Mouse (Mus musculus) midbrain, embryonic 16.5 days (tissue): ENCODE results near the gene Tubgcp3. TPM values are rescaled to one million over a fixed set of nuclear protein-coding genes. Genes with fewer than 3 reads are reported as not detected.
"Not testable (repeated sequence)": the region's sequence is repeated elsewhere in the genome, so short reads cannot be mapped to it uniquely, and the experiment has no call there.

Experiments used
- ATAC-seq: fragments of 200-750 bp; cut with Nextera tagmentation; 2 replicates; pipeline ENCODE4 v1.8.0; 2017; ENCODE audit warnings: moderate TSS enrichment
- H3K27ac ChIP-seq: fragments of 300-500 bp; sonication (generic); 2 replicates; pipeline ENCODE4 v1.5.1; 2014; ENCODE audit warnings: mild to moderate bottlenecking, low read length, mixed read lengths
- H3K27me3 ChIP-seq: fragments of 300-500 bp; sonication (generic); 2 replicates; pipeline ENCODE4 v1.6.1; 2014; ENCODE audit warnings: low read depth, low read length, mixed read lengths; ENCODE audit not compliant: control insufficient read depth, insufficient read depth
- H3K36me3 ChIP-seq: fragments of 300-500 bp; sonication (generic); 2 replicates; pipeline ENCODE4 v1.6.1; 2014; ENCODE audit warnings: mild to moderate bottlenecking, low read length, moderate library complexity, mixed read lengths; ENCODE audit not compliant: control insufficient read depth, insufficient read depth
- H3K4me1 ChIP-seq: fragments of 300-500 bp; sonication (generic); 2 replicates; pipeline ENCODE4 v1.6.1; 2014; ENCODE audit warnings: mild to moderate bottlenecking, low read length, mixed read lengths; ENCODE audit not compliant: control insufficient read depth, insufficient read depth
- H3K4me2 ChIP-seq: fragments of 300-500 bp; sonication (generic); 2 replicates; pipeline ENCODE4 v1.6.1; 2014; ENCODE audit warnings: mild to moderate bottlenecking, low read length, mixed read lengths
- H3K4me3 ChIP-seq: fragments of 300-500 bp; sonication (generic); 2 replicates; pipeline ENCODE4 v1.5.1; 2014; ENCODE audit warnings: low read depth, mild to moderate bottlenecking, low read length, moderate library complexity, mixed read lengths
- H3K9ac ChIP-seq: fragments of 300-500 bp; sonication (generic); 2 replicates; pipeline ENCODE4 v1.6.1; 2014; ENCODE audit warnings: low read depth, low read length, mixed read lengths
- H3K9me3 ChIP-seq: fragments of 300-500 bp; sonication (generic); replicated peaks from 2 replicates; pipeline ENCODE4 v1.6.1; 2014; ENCODE audit warnings: mild to moderate bottlenecking, low read length, mixed read lengths; ENCODE audit not compliant: control insufficient read depth, poor library complexity, severe bottlenecking
- WGBS: fragments of 180-500 bp; shearing (Covaris S2); extraction: QIAGEN DNeasy Blood & Tissue Kit; methylation state at CpG from one replicate; pipeline ENCODE4 v1.1.7; 2014; 5-methylcytosine and 5-hydroxymethylcytosine counted together
- polyA plus RNA-seq: library from polyadenylated mRNA; unstranded; fragments of >200 nt; fragmentation: Nextera tagmentation; extraction: Ambion mirVana; gene quantifications from 2 replicates; pipeline ENCODE4 v1.2.1, GENCODE M21; 2015

Tubgcp3 gene
- polyA plus RNA-seq, 1 experiment from 2014 or later: 42.5 TPM

GRCm38 (mm10) chr8:12625890-12626289, 46.2 kb downstream of the Tubgcp3 start:
- no peak overlapping the region for H3K27ac ChIP-seq
- no peaks in the 10 kb centered on the region for H3K27me3 ChIP-seq
- H3K9ac ChIP-seq: no peak overlapping the region
- peaks cover 13% of the 10 kb centered on the region for H3K36me3 ChIP-seq
- ATAC-seq: no peak; the same call in 1 of the 2 replicates
- no peaks in the 10 kb centered on the region for H3K9me3 ChIP-seq
- no peak overlapping the region for H3K4me3 ChIP-seq
- H3K4me1 ChIP-seq: peaks cover 7% of the 10 kb centered on the region; the same call in 1 of the 2 replicates
- H3K4me2 ChIP-seq: no peak overlapping the region
- 67% methylated on average over 5 of the region's 5 CpGs for WGBS

- ATAC-seq: no peak
- H3K9ac ChIP-seq: no peak overlapping the region
- H3K9me3 ChIP-seq: no peaks in the 10 kb centered on the region
- H3K4me1 ChIP-seq: peaks cover 7% of the 10 kb centered on the region; the same call in 1 of the 2 replicates
- peaks cover 17% of the 10 kb centered on the region for H3K36me3 ChIP-seq
- no peak overlapping the region for H3K4me2 ChIP-seq
- H3K27me3 ChIP-seq: no peaks in the 10 kb centered on the region
- H3K27ac ChIP-seq: no peak overlapping the region
- no peak overlapping the region for H3K4me3 ChIP-seq
- WGBS: 96% methylated on average over 18 of the region's 18 CpGs
Measured at GRCm38 (mm10) chr8:12621550-12622222, 50.4 kb downstream of the Tubgcp3 start.

- H3K36me3 ChIP-seq: peaks cover 18% of the 10 kb centered on the region
- H3K9me3 ChIP-seq, H3K4me2 ChIP-seq, H3K27me3 ChIP-seq, H3K4me3 ChIP-seq, ATAC-seq, H3K9ac ChIP-seq, H3K4me1 ChIP-seq, H3K27ac ChIP-seq: not testable (repeated sequence)
- 84% methylated on average over 3 of the region's 3 CpGs for WGBS
Measured at GRCm38 (mm10) chr8:12617369-12617768, 54.7 kb downstream of the Tubgcp3 start.

- WGBS: 45% methylated on average over 7 of the region's 7 CpGs
- no peak for ATAC-seq
- H3K27ac ChIP-seq: no peak overlapping the region
Measured at GRCm38 (mm10) chr8:12613201-12613600, 58.8 kb downstream of the Tubgcp3 start.

GRCm38 (mm10) chr8:12609752-12610449, 62.1 kb downstream of the Tubgcp3 start:
- no peaks in the 10 kb centered on the region for H3K27me3 ChIP-seq
- H3K27ac ChIP-seq: no peak overlapping the region
- 0 out of 2 replicates have a peak, but pooled peaks cover 3% of the 10 kb centered on the region for H3K36me3 ChIP-seq
- H3K4me1 ChIP-seq: peaks cover 4% of the 10 kb centered on the region; the same call in 1 of the 2 replicates
- H3K9me3 ChIP-seq: no peaks in the 10 kb centered on the region
- no peak overlapping the region for H3K4me3 ChIP-seq
- 57% methylated on average over 12 of the region's 12 CpGs for WGBS
- no peak overlapping the region for H3K9ac ChIP-seq
- no peak overlapping the region for H3K4me2 ChIP-seq
- ATAC-seq: no peak

More at GRCm38 (mm10) chr8:12613201-12613600, 58.8 kb downstream of the Tubgcp3 start:
- H3K4me2 ChIP-seq: no peak overlapping the region
- H3K9ac ChIP-seq: no peak overlapping the region
- H3K36me3 ChIP-seq: 0 out of 2 replicates have a peak, but pooled peaks cover 4% of the 10 kb centered on the region
- no peak overlapping the region for H3K4me3 ChIP-seq
- H3K27me3 ChIP-seq: no peaks in the 10 kb centered on the region
- H3K9me3 ChIP-seq: no peaks in the 10 kb centered on the region
- peaks cover 4% of the 10 kb centered on the region; the same call in 1 of the 2 replicates for H3K4me1 ChIP-seq

- H3K27ac ChIP-seq: no peak overlapping the region
- H3K9me3 ChIP-seq: no peaks in the 10 kb centered on the region
- no peaks in the 10 kb centered on the region for H3K36me3 ChIP-seq
- no peak overlapping the region for H3K9ac ChIP-seq
- H3K27me3 ChIP-seq: no peaks in the 10 kb centered on the region
- no peak overlapping the region for H3K4me3 ChIP-seq
- 81% methylated on average over 10 of the region's 10 CpGs for WGBS
- no peak overlapping the region for H3K4me2 ChIP-seq
- no peak for ATAC-seq
- H3K4me1 ChIP-seq: peaks cover 4% of the 10 kb centered on the region; the same call in 1 of the 2 replicates
Measured at GRCm38 (mm10) chr8:12608810-12609209, 63.2 kb downstream of the Tubgcp3 start.

- H3K27me3 ChIP-seq: no peaks in the 10 kb centered on the region
- no peak overlapping the region for H3K4me3 ChIP-seq
- H3K9me3 ChIP-seq: no peaks in the 10 kb centered on the region
- WGBS: 26% methylated on average over 6 of the region's 6 CpGs
- no peak overlapping the region for H3K9ac ChIP-seq
- H3K27ac ChIP-seq: no peak overlapping the region
- no peaks in the 10 kb centered on the region for H3K36me3 ChIP-seq
- 0 out of 2 replicates have a peak, but pooled peaks cover 4% of the 10 kb centered on the region for H3K4me1 ChIP-seq
- H3K4me2 ChIP-seq: no peak overlapping the region
- ATAC-seq: peak; percentile 63; the same call in 1 of the 2 replicates
Measured at GRCm38 (mm10) chr8:12607223-12607622, 64.8 kb downstream of the Tubgcp3 start.

- H3K27ac ChIP-seq: no peak overlapping the region
- no peaks in the 10 kb centered on the region for H3K4me1 ChIP-seq
- H3K9me3 ChIP-seq: no peaks in the 10 kb centered on the region
- H3K27me3 ChIP-seq: no peaks in the 10 kb centered on the region; the same call in 1 of the 2 replicates
- no peak for ATAC-seq
- H3K36me3 ChIP-seq: no peaks in the 10 kb centered on the region
- no peak overlapping the region for H3K4me2 ChIP-seq
- H3K9ac ChIP-seq: no peak overlapping the region
- no peak overlapping the region for H3K4me3 ChIP-seq
- 94% methylated on average over 5 of the region's 5 CpGs for WGBS
Measured at GRCm38 (mm10) chr8:12583785-12584184, 88.3 kb downstream of the Tubgcp3 start.
